Mouse (Mus musculus) embryonic facial prominence, embryonic 13.5 days (tissue): ENCODE data around the gene Olfr837. TPM values are rescaled to one million over a fixed set of nuclear protein-coding genes. Genes with fewer than 3 reads are reported as not detected.
"Not testable (repeated sequence)": the region's sequence is repeated elsewhere in the genome, so short reads cannot be mapped to it uniquely, and the experiment has no call there.

Experiments used
- ATAC-seq: fragments of 200-750 bp; cut with Nextera tagmentation; 2 replicates; pipeline ENCODE4 v1.8.0; 2017; ENCODE audit warnings: low read depth; ENCODE audit not compliant: insufficient number of reproducible peaks, insufficient read depth, low FRiP score, low TSS enrichment
- H3K27ac ChIP-seq: fragments of 300-500 bp; sonication (generic); 2 replicates; pipeline ENCODE4 v1.5.1; 2015; ENCODE audit warnings: moderate library complexity, mild to moderate bottlenecking, inconsistent platforms
- H3K27me3 ChIP-seq: fragments of 300-500 bp; sonication (generic); 2 replicates; pipeline ENCODE4 v1.6.1; 2015; ENCODE audit warnings: mild to moderate bottlenecking, inconsistent platforms
- H3K36me3 ChIP-seq: fragments of 300-500 bp; sonication (generic); 2 replicates; pipeline ENCODE4 v1.6.1; 2015; ENCODE audit warnings: mild to moderate bottlenecking, inconsistent platforms
- H3K4me1 ChIP-seq: fragments of 300-500 bp; sonication (generic); 2 replicates; pipeline ENCODE4 v1.6.1; 2015; ENCODE audit warnings: inconsistent platforms
- H3K4me2 ChIP-seq: fragments of 300-500 bp; sonication (generic); 2 replicates; pipeline ENCODE4 v1.6.1; 2015; ENCODE audit warnings: moderate library complexity, mild to moderate bottlenecking, inconsistent platforms
- H3K4me3 ChIP-seq: fragments of 300-500 bp; sonication (generic); 2 replicates; pipeline ENCODE4 v1.5.1; 2015; ENCODE audit warnings: mild to moderate bottlenecking, inconsistent platforms
- H3K9ac ChIP-seq: fragments of 300-500 bp; sonication (generic); 2 replicates; pipeline ENCODE4 v1.6.1; 2015; ENCODE audit warnings: mild to moderate bottlenecking, inconsistent platforms
- H3K9me3 ChIP-seq: fragments of 300-500 bp; sonication (generic); 2 replicates; pipeline ENCODE4 v1.6.1; 2016; ENCODE audit warnings: inconsistent platforms
- WGBS: fragments of 180-500 bp; shearing (Covaris S2); methylation state at CpG from one replicate; pipeline ENCODE4 v1.1.7; 2015; ENCODE audit warnings: mixed read lengths; 5-methylcytosine and 5-hydroxymethylcytosine counted together
- polyA plus RNA-seq: library from polyadenylated mRNA; unstranded; fragments of >200 nt; fragmentation: Nextera tagmentation; extraction: Ambion mirVana; gene quantifications from 2 replicates; pipeline ENCODE4 v1.2.1, GENCODE M21; 2015

The Olfr837 gene
- polyA plus RNA-seq: not detected in 2 replicates

DNA sequence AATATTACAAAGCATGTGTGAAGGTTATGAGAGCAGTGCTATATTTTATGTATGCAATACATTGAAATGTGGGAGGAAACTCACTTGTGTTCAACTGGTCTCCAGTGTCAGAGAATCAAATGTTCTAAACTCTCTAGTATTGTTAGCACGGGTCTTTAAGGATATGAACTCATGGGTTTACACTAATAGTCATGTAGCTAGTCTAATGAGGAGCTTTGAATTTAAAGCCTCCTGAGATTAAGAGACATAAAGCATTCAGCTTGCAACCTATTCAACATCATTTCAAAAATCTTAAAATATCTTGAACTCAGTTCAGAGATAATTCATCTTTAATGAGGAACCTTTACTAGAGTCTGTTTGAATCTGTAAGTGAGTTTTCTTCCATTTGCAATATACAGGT lies at the start of gene Olfr837:
Gene Olfr837 (plus strand): TSS at position 301 of the 400 bp plus-strand sequence.
- H3K27me3 ChIP-seq: no peaks in the 10 kb centered on the region
- H3K9me3 ChIP-seq: 0 out of 2 replicates have a peak, but pooled peaks cover 7% of the 10 kb centered on the region
- no peak within 1 kb of the TSS for H3K27ac ChIP-seq
- 73% methylated on average over 1 of the region's 1 CpGs for WGBS
- no peak for ATAC-seq
- no peaks in the 10 kb centered on the region for H3K4me1 ChIP-seq
- no peak within 1 kb of the TSS for H3K9ac ChIP-seq
- no peak within 1 kb of the TSS for H3K4me2 ChIP-seq
- no peak within 1 kb of the TSS for H3K4me3 ChIP-seq
- no peaks in the 10 kb centered on the region for H3K36me3 ChIP-seq

DNA sequence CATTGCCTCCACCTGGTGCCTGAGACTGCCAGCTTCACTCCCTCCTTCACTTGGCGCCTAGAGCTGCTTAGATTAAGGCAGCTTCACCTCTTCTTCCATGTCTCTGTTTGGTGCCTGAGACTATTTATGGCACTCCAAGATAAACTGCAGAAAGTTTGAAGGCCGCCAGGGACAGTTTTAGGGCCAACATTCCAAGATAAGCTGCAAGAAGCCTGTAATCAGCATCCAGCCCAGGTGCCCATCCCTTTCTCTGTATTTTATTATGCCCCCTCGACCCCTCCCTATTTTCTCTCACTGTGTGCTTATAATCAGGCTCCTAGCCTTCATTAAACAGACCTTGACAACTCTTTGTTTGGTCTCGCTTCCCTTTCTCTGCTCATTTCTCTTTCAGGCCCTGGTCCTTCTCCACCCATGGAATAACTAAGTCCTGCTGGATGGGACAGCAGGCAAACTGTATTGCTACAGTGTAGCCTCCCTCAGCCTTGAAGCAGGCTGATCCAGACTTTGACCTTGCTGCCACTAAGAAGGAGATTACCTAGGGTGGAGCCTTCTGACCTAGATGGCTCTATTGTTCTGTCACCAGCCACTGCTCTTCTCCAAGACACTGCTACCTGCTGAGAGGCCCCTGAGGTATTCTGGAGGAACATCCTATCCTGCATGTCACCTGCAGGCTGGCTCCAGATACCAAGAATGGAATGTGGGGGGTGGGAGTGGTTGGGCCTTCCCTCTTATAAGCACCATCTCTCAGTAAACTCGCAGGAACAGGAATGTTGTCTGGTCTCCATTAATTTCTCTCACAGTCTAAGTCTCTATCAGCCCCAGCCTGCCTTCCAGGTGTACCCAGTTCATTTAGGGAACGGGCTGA lies 43.0 kb upstream of the Olfr837 start:
- WGBS: 61% methylated on average over 6 of the region's 6 CpGs
- H3K9me3 ChIP-seq: peaks cover 17% of the 10 kb centered on the region; the same call in 1 of the 2 replicates
- H3K36me3 ChIP-seq, H3K4me1 ChIP-seq, H3K27ac ChIP-seq, H3K4me2 ChIP-seq, H3K27me3 ChIP-seq, H3K4me3 ChIP-seq, H3K9ac ChIP-seq, ATAC-seq: not testable (repeated sequence)

DNA sequence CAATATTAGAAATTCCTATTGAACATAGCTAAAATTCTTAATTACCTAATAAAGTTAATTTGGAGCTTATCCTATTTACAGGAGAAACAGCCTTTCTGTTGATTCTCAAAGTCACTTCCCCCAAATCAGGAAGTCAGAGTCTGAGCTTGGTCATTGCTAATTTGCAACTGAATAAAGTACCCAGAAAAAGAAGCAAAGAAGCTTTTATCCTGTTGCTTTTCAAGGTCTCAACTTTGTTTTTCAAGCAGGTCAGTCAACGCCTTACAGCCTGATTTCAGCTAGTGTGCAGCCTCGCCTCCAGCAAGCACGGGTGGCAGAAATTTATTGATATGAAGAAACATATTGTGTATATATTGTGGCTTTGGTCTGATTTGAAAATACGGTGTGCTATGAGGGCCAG lies 38.8 kb upstream of the Olfr837 start:
- 85% methylated on average over 4 of the region's 4 CpGs for WGBS

DNA sequence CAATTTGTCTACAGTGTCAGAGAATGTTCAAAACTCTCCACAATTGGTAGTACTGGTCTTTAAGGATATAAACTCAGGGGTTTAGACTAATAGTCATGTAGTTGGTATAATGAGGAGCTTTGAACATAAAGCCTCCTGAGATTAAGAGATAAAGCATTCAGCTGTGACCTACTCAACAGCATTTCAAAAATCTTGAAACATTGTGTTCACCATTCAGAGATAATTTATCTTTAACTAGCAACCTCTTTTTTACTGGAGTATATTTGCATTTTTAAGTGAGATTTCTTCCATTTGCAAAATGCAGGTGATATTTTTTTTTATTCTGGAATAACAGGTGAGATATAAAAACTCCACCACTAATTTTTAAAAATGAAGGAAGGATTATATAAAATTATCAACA lies 16.0 kb upstream of the Olfr837 start, which contains the start of gene Olfr836:
Gene Olfr836 (plus strand): TSS at position 301 of the 400 bp plus-strand sequence.
- peaks cover 1% of the 10 kb centered on the region; the same call in 1 of the 2 replicates for H3K9me3 ChIP-seq
- no peak within 1 kb of the TSS for H3K4me2 ChIP-seq
- no peaks in the 10 kb centered on the region for H3K36me3 ChIP-seq
- no peaks in the 10 kb centered on the region for H3K4me1 ChIP-seq
- H3K27ac ChIP-seq: no peak within 1 kb of the TSS
- ATAC-seq: no peak
- H3K4me3 ChIP-seq: no peak within 1 kb of the TSS
- H3K27me3 ChIP-seq: no peaks in the 10 kb centered on the region
- no peak within 1 kb of the TSS for H3K9ac ChIP-seq

More for the DNA sequence above, 38.8 kb upstream of the Olfr837 start:
- no peaks in the 10 kb centered on the region for H3K4me1 ChIP-seq
- no peak overlapping the region for H3K27ac ChIP-seq
- peaks cover 11% of the 10 kb centered on the region; the same call in 1 of the 2 replicates for H3K9me3 ChIP-seq
- H3K9ac ChIP-seq: no peak overlapping the region
- ATAC-seq: no peak
- H3K4me3 ChIP-seq: no peak overlapping the region
- no peak overlapping the region for H3K4me2 ChIP-seq
- no peaks in the 10 kb centered on the region for H3K36me3 ChIP-seq
- no peaks in the 10 kb centered on the region for H3K27me3 ChIP-seq

DNA sequence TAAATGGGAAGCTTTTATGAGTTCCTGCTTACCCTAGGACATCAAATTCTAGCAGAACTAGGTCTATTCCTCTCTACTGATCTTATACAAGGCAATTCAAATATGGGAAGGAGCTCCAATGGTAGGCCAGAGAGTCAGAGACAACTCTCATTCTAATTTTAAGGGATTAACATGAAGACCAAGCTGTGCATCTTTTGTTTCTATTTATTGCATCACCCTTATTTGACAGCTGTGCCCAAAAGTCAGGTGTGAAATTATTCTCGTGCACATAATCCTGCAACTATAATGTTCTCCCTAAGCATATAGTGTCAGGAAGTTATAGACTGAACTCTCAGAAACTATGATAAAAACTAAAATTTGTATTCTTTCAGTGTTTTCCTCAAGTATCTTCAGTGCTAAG lies 41.1 kb downstream of the Olfr837 start, which contains the start of gene Olfr839-ps1:
Gene Olfr839-ps1 (minus strand): TSS at position 101 of the 400 bp plus-strand sequence.
- H3K36me3 ChIP-seq: no peaks in the 10 kb centered on the region
- no peak within 1 kb of the TSS for H3K4me3 ChIP-seq
- WGBS: 79% methylated on average over 1 of the region's 1 CpGs
- peaks cover 4% of the 10 kb centered on the region; the same call in 1 of the 2 replicates for H3K9me3 ChIP-seq
- H3K4me2 ChIP-seq: no peak within 1 kb of the TSS
- H3K4me1 ChIP-seq: no peaks in the 10 kb centered on the region
- H3K27me3 ChIP-seq: no peaks in the 10 kb centered on the region
- H3K9ac ChIP-seq: no peak within 1 kb of the TSS
- no peak for ATAC-seq
- H3K27ac ChIP-seq: no peak within 1 kb of the TSS

Other genes with a start within 250 kb of the Olfr837 start
- gene Olfr832, start 199.2 kb upstream of the Olfr837 start, polyA plus RNA-seq: not detected in 2 replicates
- gene Olfr834, start 148.3 kb upstream of the Olfr837 start, polyA plus RNA-seq: not detected in 2 replicates
- not detected in 2 replicates for gene Olfr835, start 103.6 kb upstream of the Olfr837 start, polyA plus RNA-seq
- gene Olfr836, start 15.9 kb upstream of the Olfr837 start, polyA plus RNA-seq: not detected in 2 replicates
- gene Olfr839-ps1, start 41.0 kb downstream of the Olfr837 start, polyA plus RNA-seq: not detected in 2 replicates
- gene Olfr843, start 115.7 kb downstream of the Olfr837 start, polyA plus RNA-seq: not detected in 2 replicates
- gene Olfr844, start 180.0 kb downstream of the Olfr837 start, polyA plus RNA-seq: not detected in 2 replicates
- not detected in 2 replicates for gene Olfr845, start 200.1 kb downstream of the Olfr837 start, polyA plus RNA-seq
- not detected in 2 replicates for gene Olfr846, start 227.7 kb downstream of the Olfr837 start, polyA plus RNA-seq
- not detected in 2 replicates for gene Olfr847, start 242.4 kb downstream of the Olfr837 start, polyA plus RNA-seq